ENCODE assay signal across 8 mouse cellular contexts in genomic region chr16:35768469-35768784, GRCm38 (mm10). TPM values are rescaled to one million over a fixed set of nuclear protein-coding genes. Genes with fewer than 3 reads are reported as not detected.
A peak's percentile ranks its signal among the peaks of the same experiment; 100 is the strongest.
DNase-seq lines count a peak whose midpoint lies in the region; ATAC-seq and TF ChIP-seq lines count a peak whose summit lies in the region.

No protein-coding gene starts in this region.

- no peak for TF ChIP-seq POLR2A in cortical plate, adult 2 months (IDR thresholded peaks at IDR 0.05; ENCODE audit: extremely low read depth, insufficient read depth, low read length)

- peaks cover 4% of the 10 kb centered on the region for H3K4me1 ChIP-seq in cortical plate, adult 2 months (ENCODE audit: control insufficient read depth, insufficient read depth, low read length)
- H3K4me1 ChIP-seq in intestine, embryonic 15.5 days (replicated peaks), result peaks cover 23% of the 10 kb centered on the region; the same call in 1 of the 2 replicates
- H3K4me1 ChIP-seq in neural tube, embryonic 12.5 days, result peaks cover 24% of the 10 kb centered on the region

- peak overlapping the region; percentile 91 for H3K4me2 ChIP-seq in intestine, embryonic 15.5 days (replicated peaks)
- H3K4me2 ChIP-seq in neural tube, embryonic 12.5 days (replicated peaks), result peak overlapping the region; percentile 90

- no peak for DNase-seq in layer of hippocampus, adult 2 months (ENCODE audit: low spot score in 2 of 2)
- no peak for DNase-seq in layer of hippocampus, adult 18-20 months (ENCODE audit: low spot score in 2 of 2)
- DNase-seq in right cerebral cortex, postnatal 10 days (ENCODE audit: low spot score in 2 of 2), result no peak
- DNase-seq in B cell, adult 2 months, result no peak
- no peak for DNase-seq in cerebellum, postnatal 14 days

- H3K36me3 ChIP-seq in intestine, embryonic 15.5 days, result no peaks in the 10 kb centered on the region
- no peaks in the 10 kb centered on the region for H3K36me3 ChIP-seq in neural tube, embryonic 12.5 days

- peak overlapping the region; percentile 85 for H3K27ac ChIP-seq in layer of hippocampus, adult 2 months
- peak overlapping the region; percentile 15; the same call in 1 of the 2 replicates for H3K27ac ChIP-seq in cortical plate, adult 2 months (ENCODE audit: insufficient read depth, low read length)
- no peak overlapping the region for H3K27ac ChIP-seq in intestine, embryonic 15.5 days
- H3K27ac ChIP-seq in neural tube, embryonic 12.5 days, result no peak overlapping the region

- no peak for TF ChIP-seq CTCF in layer of hippocampus, adult 2 months (conservative IDR thresholded peaks at IDR 0.05)
- TF ChIP-seq CTCF in cortical plate, adult 2 months (IDR thresholded peaks at IDR 0.05; ENCODE audit: extremely low read depth, insufficient read depth, low read length), result no peak

- H3K27me3 ChIP-seq in intestine, embryonic 15.5 days (replicated peaks), result no peaks in the 10 kb centered on the region
- no peaks in the 10 kb centered on the region for H3K27me3 ChIP-seq in neural tube, embryonic 12.5 days (replicated peaks)

- ATAC-seq in intestine, embryonic 15.5 days, result no peak
- ATAC-seq in neural tube, embryonic 12.5 days (ENCODE audit: low FRiP score, low read depth), result no peak

- no peaks in the 10 kb centered on the region for H3K9me3 ChIP-seq in intestine, embryonic 15.5 days
- H3K9me3 ChIP-seq in neural tube, embryonic 12.5 days, result no peaks in the 10 kb centered on the region

- peak overlapping the region; percentile 86 for H3K9ac ChIP-seq in intestine, embryonic 15.5 days
- peak overlapping the region; percentile 89 for H3K9ac ChIP-seq in neural tube, embryonic 12.5 days

- H3K4me3 ChIP-seq in layer of hippocampus, adult 2 months, result peak overlapping the region; percentile 95
- peak overlapping the region; percentile 79 for H3K4me3 ChIP-seq in cortical plate, adult 2 months (ENCODE audit: insufficient read depth, low read length)
- H3K4me3 ChIP-seq in intestine, embryonic 15.5 days (replicated peaks), result peak overlapping the region; percentile 84
- peak overlapping the region; percentile 75 for H3K4me3 ChIP-seq in neural tube, embryonic 12.5 days

- WGBS in intestine, embryonic 15.5 days, result 29% methylated on average over 6 of the region's 6 CpGs
- 25% methylated on average over 6 of the region's 6 CpGs for WGBS in neural tube, embryonic 12.5 days

RNA-seq across cellular contexts. Expression of gene Dirc2, which starts 0.7 kb away (rescaled TPM):
- total RNA-seq in layer of hippocampus, adult 2 months (2021), result 10 to 100 TPM; 66.3 to 69.1 TPM
- 10 to 100 TPM; 66.5 to 67.3 TPM for total RNA-seq in layer of hippocampus, adult 18-20 months (2021)
- 56.2 and 61.1 TPM in 2 replicates for polyA plus RNA-seq in cortical plate, adult 2 months (2012; rRNA removed)
- 12.0 and 13.2 TPM in 2 replicates for polyA plus RNA-seq in intestine, embryonic 15.5 days (2015; fragmentation: Nextera tagmentation; extraction: Ambion mirVana)
- 33.4 and 34.9 TPM in 2 replicates for polyA plus RNA-seq in neural tube, embryonic 12.5 days (2016; fragmentation: Nextera tagmentation; extraction: Ambion mirVana)

RNA-seq across cellular contexts. Expression of gene Hspbap1, which starts 1.7 kb away (rescaled TPM):
- total RNA-seq in layer of hippocampus, adult 2 months (2021), result 1 to 10 TPM; 5.9 to 6.0 TPM
- total RNA-seq in layer of hippocampus, adult 18-20 months (2021), result 1 to 10 TPM; 5.6 to 6.4 TPM
- 6.4 TPM in 2 replicates for polyA plus RNA-seq in cortical plate, adult 2 months (2012; rRNA removed)
- polyA plus RNA-seq in intestine, embryonic 15.5 days (2015; fragmentation: Nextera tagmentation; extraction: Ambion mirVana), result 17.6 and 18.4 TPM in 2 replicates
- 20.0 and 21.9 TPM in 2 replicates for polyA plus RNA-seq in neural tube, embryonic 12.5 days (2016; fragmentation: Nextera tagmentation; extraction: Ambion mirVana)

Comparison
In these comparisons a context has a peak if more than half of its experiments do, and no peak if none do; other contexts are left out.
1. H3K27ac ChIP-seq: peak in layer of hippocampus, adult 2 months (single experiment) and cortical plate, adult 2 months (single experiment); none in intestine, embryonic 15.5 days (single experiment) and neural tube, embryonic 12.5 days (single experiment).
2. Peak in every context shown above with its lines, with median percentiles within 50 percentile points of each other: H3K4me3 ChIP-seq.